In the genomic region with DNA sequence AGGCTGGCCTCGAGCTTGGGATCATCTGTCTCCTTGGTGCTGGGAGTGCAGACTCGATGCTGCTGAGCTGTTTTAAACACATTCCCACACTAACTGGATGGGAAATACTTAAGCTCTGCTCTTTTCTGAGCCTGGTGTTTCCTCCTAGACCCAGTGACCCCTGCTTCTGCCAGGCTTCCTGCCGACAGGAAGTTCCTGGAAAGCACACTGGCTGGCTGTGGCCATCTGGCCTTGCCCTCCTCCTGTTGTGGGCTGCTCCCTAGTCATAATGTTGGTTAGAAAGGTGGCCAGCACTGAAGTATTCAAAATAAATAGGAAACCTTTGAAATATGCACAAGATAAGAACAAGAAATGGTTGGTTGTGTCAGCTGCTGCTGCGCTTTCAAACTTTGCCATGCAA, we compare ENCODE assay signal across 15 mouse cellular contexts.
A peak's percentile ranks its signal among the peaks of the same experiment; 100 is the strongest.
DNase-seq lines count a peak whose midpoint lies in the region; ATAC-seq and TF ChIP-seq lines count a peak whose summit lies in the region.
"Had no signal": no experiment of that assay in that cellular context is flagged by ENCODE, and none has a peak within 500 bp of the region (broad histone marks: within the 10 kb centered on the region; RNA-seq: fewer than 3 reads in every experiment).

No protein-coding gene starts in this region.

- H3K9me3 ChIP-seq in lung, embryonic 14.5 days (ENCODE audit: low read depth, low read length) = no peaks in the 10 kb centered on the region
- no peaks in the 10 kb centered on the region for H3K9me3 ChIP-seq in embryonic facial prominence, embryonic 10.5 days
- H3K9me3 ChIP-seq: embryonic facial prominence, embryonic 12.5 days; hindbrain, embryonic 15.5 days; neural tube, embryonic 13.5 days had no signal

- no peak overlapping the region for H3K4me3 ChIP-seq in lung, embryonic 14.5 days (ENCODE audit: low read depth, low read length)
- H3K4me3 ChIP-seq in embryonic facial prominence, embryonic 10.5 days = no peak overlapping the region
- H3K4me3 ChIP-seq: embryonic facial prominence, embryonic 12.5 days; hindbrain, embryonic 15.5 days; neural tube, embryonic 13.5 days had no signal

- WGBS in lung, embryonic 14.5 days = 35% methylated on average over 4 of the region's 4 CpGs
- WGBS in embryonic facial prominence, embryonic 10.5 days = 60% methylated on average over 4 of the region's 4 CpGs

- no peaks in the 10 kb centered on the region for H3K4me1 ChIP-seq in lung, embryonic 14.5 days (ENCODE audit: insufficient read depth)
- peaks cover 5% of the 10 kb centered on the region; the same call in 1 of the 2 replicates for H3K4me1 ChIP-seq in embryonic facial prominence, embryonic 10.5 days
- H3K4me1 ChIP-seq: embryonic facial prominence, embryonic 12.5 days; hindbrain, embryonic 15.5 days; neural tube, embryonic 13.5 days had no signal

- H3K9ac ChIP-seq in lung, embryonic 14.5 days = no peak overlapping the region
- H3K9ac ChIP-seq: embryonic facial prominence, embryonic 12.5 days; hindbrain, embryonic 15.5 days; liver, embryonic 14.5 days; neural tube, embryonic 13.5 days had no signal

- H3K36me3 ChIP-seq in lung, embryonic 14.5 days (ENCODE audit: insufficient read depth) = no peaks in the 10 kb centered on the region
- H3K36me3 ChIP-seq in embryonic facial prominence, embryonic 10.5 days (replicated peaks) = no peaks in the 10 kb centered on the region
- H3K36me3 ChIP-seq: embryonic facial prominence, embryonic 12.5 days; hindbrain, embryonic 15.5 days; neural tube, embryonic 13.5 days had no signal

- TF ChIP-seq CTCF in lung, embryonic 14.5 days (IDR thresholded peaks at IDR 0.05; ENCODE audit: low read depth) = no peak

- ATAC-seq in lung, embryonic 14.5 days (ENCODE audit: insufficient read depth) = no peak

- H3K27me3 ChIP-seq in lung, embryonic 14.5 days (ENCODE audit: insufficient read depth, low read length) = no peaks in the 10 kb centered on the region
- no peaks in the 10 kb centered on the region for H3K27me3 ChIP-seq in embryonic facial prominence, embryonic 10.5 days (replicated peaks; ENCODE audit: low read depth, poor library complexity, severe bottlenecking)
- H3K27me3 ChIP-seq: embryonic facial prominence, embryonic 12.5 days; hindbrain, embryonic 15.5 days; neural tube, embryonic 13.5 days had no signal

- H3K27ac ChIP-seq in lung, embryonic 14.5 days (ENCODE audit: low read depth) = no peak overlapping the region
- no peak overlapping the region for H3K27ac ChIP-seq in embryonic facial prominence, embryonic 10.5 days (replicated peaks)
- H3K27ac ChIP-seq: embryonic facial prominence, embryonic 12.5 days; hindbrain, embryonic 15.5 days; liver, embryonic 14.5 days; neural tube, embryonic 13.5 days had no signal

- peak; percentile 36 to 43 for DNase-seq in cerebellum, adult 18-20 months
- no peak for DNase-seq in cerebellum, postnatal 14 days
- DNase-seq in lung, embryonic 14.5 days = peak; percentile 27
- DNase-seq in lung, adult 18-20 months = no peak
- peak; percentile 23 for DNase-seq in embryonic facial prominence, embryonic 10.5 days (ENCODE audit: low spot score)
- DNase-seq in yolk sac, embryonic 10.5 days (ENCODE audit: low spot score) = peak; percentile 22
- no peak for DNase-seq in spleen, adult 18-20 months
- DNase-seq in ovary, postnatal 14 days (ENCODE audit: low spot score) = no peak
- DNase-seq: kidney, adult 9 months; midbrain, embryonic 14.5 days; retina, postnatal 1 day had no signal

- no peak overlapping the region for H3K4me2 ChIP-seq in lung, embryonic 14.5 days
- H3K4me2 ChIP-seq: embryonic facial prominence, embryonic 12.5 days; hindbrain, embryonic 15.5 days; neural tube, embryonic 13.5 days had no signal

Comparison
In these comparisons a context has a peak if more than half of its experiments do, and no peak if none do; other contexts are left out.
1. DNase-seq: peak in cerebellum, adult 18-20 months (2 of 2), lung, embryonic 14.5 days (single experiment), embryonic facial prominence, embryonic 10.5 days (single experiment) and yolk sac, embryonic 10.5 days (single experiment); none in cerebellum, postnatal 14 days (0 of 2), lung, adult 18-20 months (0 of 2), spleen, adult 18-20 months (0 of 2) and ovary, postnatal 14 days (single experiment).